Mouse (Mus musculus) embryonic facial prominence, embryonic 10.5 days (tissue): ENCODE results near the gene Txlng. TPM values are rescaled to one million over a fixed set of nuclear protein-coding genes. Genes with fewer than 3 reads are reported as not detected.
"Not testable (repeated sequence)": the region's sequence is repeated elsewhere in the genome, so short reads cannot be mapped to it uniquely, and the experiment has no call there.

ENCODE experiments used
- DNase-seq: peaks from one replicate; pipeline ENCODE4 v3.0.0-alpha.2; 2017; ENCODE audit warnings: low spot score
- H3K27ac ChIP-seq: fragments of 300-500 bp; sonication (generic); replicated peaks from 2 replicates; pipeline ENCODE4 v1.5.1; 2016; ENCODE audit warnings: mild to moderate bottlenecking
- H3K27me3 ChIP-seq: fragments of 300-500 bp; sonication (generic); replicated peaks from 2 replicates; pipeline ENCODE4 v1.6.1; 2016; ENCODE audit warnings: low read depth, mild to moderate bottlenecking; ENCODE audit not compliant: poor library complexity, severe bottlenecking
- H3K36me3 ChIP-seq: fragments of 300-500 bp; sonication (generic); replicated peaks from 2 replicates; pipeline ENCODE4 v1.6.1; 2016; ENCODE audit warnings: mild to moderate bottlenecking, moderate library complexity
- H3K4me1 ChIP-seq: fragments of 300-500 bp; sonication (generic); 2 replicates; pipeline ENCODE4 v1.6.1; 2016
- H3K4me3 ChIP-seq: fragments of 300-500 bp; sonication (generic); 2 replicates; pipeline ENCODE4 v1.5.1; 2016; ENCODE audit warnings: mild to moderate bottlenecking, moderate library complexity
- H3K9me3 ChIP-seq: fragments of 300-500 bp; sonication (generic); 2 replicates; pipeline ENCODE4 v1.6.1; 2016; ENCODE audit warnings: mild to moderate bottlenecking
- WGBS: fragments of 180-500 bp; shearing (Covaris S2); methylation state at CpG from one replicate; pipeline ENCODE4 v1.1.7; 2016; 5-methylcytosine and 5-hydroxymethylcytosine counted together
- polyA plus RNA-seq: library from polyadenylated mRNA; unstranded; fragments of >200 nt; fragmentation: Nextera tagmentation; extraction: Ambion mirVana; gene quantifications from 2 replicates; pipeline ENCODE4 v1.2.1, GENCODE M21; 2016

Gene Txlng
- polyA plus RNA-seq, 1 experiment from 2014 or later, result 17.0 TPM

DNA sequence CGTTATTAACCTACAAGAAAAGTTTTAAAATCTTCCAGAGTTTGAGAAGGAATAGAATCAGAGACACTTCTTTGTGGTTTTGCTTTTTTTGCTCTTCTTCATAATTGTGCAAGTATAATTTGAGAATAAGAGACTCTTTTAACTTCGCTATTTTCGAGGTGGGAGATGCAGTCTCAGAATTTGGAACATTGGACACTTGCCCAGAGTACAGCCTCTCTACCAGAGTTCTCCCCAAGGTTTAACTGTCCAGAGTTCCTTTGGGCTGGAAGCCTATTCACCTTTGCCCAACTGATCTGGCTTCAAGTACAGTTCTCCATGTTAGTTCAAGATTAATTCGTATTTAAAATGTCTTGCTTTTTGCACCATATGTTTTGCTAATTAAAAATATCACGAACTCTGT lies 487 bp upstream of the Txlng start:
- Histone ChIP-seq H3K9me3 (no peaks in the 10 kb centered on the region), H3K4me1 (no peaks in the 10 kb centered on the region), H3K36me3 (no peaks in the 10 kb centered on the region), H3K27me3 (peaks cover 24% of the 10 kb centered on the region), H3K4me3 (peak overlapping the region; percentile 69), H3K27ac (0 out of 2 replicates have a peak overlapping the region, but pooled peaks have one; percentile 24)
- WGBS, result 43% methylated on average over 5 of the region's 5 CpGs
- DNase-seq, result no peak

DNA sequence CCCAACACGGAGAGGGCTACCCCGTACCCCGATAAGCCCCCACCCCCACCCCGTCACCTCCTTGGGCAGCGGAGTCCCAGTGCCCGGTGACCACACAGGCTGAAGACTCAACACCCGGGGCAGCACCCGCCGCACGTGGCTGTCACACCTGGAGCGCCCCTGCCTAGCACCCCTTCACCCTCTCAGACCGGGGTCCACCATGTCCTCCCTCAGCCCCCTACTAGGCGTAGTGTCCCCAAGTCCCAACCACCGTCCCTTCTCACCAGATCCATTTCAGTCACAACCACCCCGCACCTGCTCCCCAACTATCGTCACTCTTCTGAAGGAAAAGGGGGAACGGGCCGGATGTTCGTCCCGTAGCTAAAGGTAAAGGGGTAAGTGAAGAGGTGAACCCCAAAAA lies 471 bp downstream of the Txlng start:
- WGBS, result 13% methylated on average over 20 of the region's 20 CpGs
- Histone ChIP-seq H3K4me1 (no peaks in the 10 kb centered on the region), H3K36me3 (no peaks in the 10 kb centered on the region; the same call in 1 of the 2 replicates), H3K4me3 (peak overlapping the region; percentile 69), H3K27ac (peak overlapping the region; percentile 81), H3K27me3 (peaks cover 24% of the 10 kb centered on the region), H3K9me3 (no peaks in the 10 kb centered on the region)
- DNase-seq, result no peak

DNA sequence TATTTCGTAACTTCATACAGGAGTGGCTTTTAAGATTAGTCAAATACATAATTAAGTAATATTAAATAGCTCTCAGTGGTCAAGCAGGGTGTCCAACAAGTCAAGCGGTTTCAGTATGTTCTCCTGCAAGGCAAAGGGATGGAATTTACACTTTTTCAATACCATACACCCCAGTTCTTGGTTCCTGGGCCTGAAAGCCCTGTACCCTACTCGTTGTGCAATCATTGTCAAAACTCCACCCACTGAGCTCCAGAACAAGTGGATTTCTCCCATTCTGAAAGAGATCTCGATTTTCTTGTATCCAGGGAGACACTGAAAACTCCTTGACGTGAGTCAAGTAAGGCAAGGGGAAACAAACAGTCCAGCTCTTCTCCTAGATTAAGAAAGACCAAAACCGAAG lies 1.2 kb downstream of the Txlng start:
- Histone ChIP-seq H3K9me3 (no peaks in the 10 kb centered on the region), H3K4me1 (no peaks in the 10 kb centered on the region), H3K27ac (no peak overlapping the region), H3K4me3 (peak overlapping the region; percentile 69), H3K36me3 (peaks cover under 1% of the 10 kb centered on the region; the same call in 1 of the 2 replicates), H3K27me3 (peaks cover 24% of the 10 kb centered on the region)
- DNase-seq, result no peak
- 51% methylated on average over 6 of the region's 6 CpGs for WGBS

DNA sequence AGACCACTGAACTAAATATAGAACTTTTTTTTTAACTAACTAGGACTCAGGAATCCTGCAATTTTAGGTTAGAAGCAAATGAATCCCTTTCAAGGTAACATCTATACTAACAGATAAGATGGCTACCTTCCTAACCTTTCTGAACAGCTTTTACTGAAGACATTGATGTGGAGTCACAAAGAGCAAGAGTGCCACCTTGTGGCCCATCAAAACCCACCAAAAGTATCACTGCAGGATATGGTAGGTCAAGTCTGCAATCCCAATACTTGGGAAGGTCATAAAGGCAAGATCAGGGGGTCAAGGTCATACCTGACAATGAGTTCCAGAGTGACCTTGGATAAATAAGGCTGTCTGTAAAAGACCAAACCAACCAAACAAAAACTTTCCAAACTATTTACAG lies 28.9 kb downstream of the Txlng start:
- H3K36me3 ChIP-seq, result peaks cover 25% of the 10 kb centered on the region
- DNase-seq, result peak; percentile 38

DNA sequence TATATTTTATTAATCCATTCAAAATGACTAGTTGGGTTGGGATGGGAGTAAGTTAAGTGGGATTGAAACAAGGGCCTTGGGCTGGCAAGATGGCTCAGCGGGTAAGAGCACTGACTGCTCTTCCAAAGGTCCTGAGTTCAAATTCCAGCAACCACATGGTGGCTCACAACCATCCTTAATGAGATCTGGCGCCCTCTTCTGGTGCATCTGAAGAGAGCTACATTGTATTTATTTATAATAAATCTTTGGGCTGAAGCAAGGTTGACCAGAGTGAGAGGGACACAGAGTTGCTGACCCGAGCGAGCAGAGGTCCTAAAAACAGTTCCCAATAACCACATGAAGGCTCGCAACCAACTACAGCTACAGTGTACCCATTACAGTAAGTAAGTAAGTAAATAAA lies 37.9 kb downstream of the Txlng start:
- H3K4me1 ChIP-seq, H3K4me3 ChIP-seq, DNase-seq, H3K27ac ChIP-seq, H3K9me3 ChIP-seq: not testable (repeated sequence)
- Histone ChIP-seq H3K27me3 (peaks cover 37% of the 10 kb centered on the region), H3K36me3 (peaks cover 41% of the 10 kb centered on the region)
- 85% methylated on average over 5 of the region's 5 CpGs for WGBS

More for the DNA sequence above, 28.9 kb downstream of the Txlng start:
- Histone ChIP-seq H3K4me1 (no peaks in the 10 kb centered on the region), H3K27me3 (no peaks in the 10 kb centered on the region), H3K27ac (no peak overlapping the region), H3K9me3 (no peaks in the 10 kb centered on the region), H3K4me3 (no peak overlapping the region)

DNA sequence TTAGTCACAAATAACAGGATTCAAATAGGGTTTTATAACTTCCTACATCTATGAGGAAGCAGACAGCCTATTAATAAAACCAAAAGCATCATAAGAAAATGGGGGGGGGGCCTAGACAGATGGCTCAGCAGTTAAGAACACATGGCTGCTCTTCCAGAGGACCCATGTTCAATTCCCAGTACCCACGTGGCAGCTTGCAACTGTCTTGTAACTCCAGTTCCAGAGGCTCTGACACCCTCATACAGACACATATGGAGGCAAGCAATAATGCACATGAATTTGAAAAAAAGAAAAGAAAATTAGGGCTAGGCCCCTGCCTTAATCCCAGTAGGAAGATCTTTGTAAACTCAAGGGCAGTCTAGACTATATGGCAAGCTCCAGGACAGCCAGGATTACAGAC lies 40.9 kb downstream of the Txlng start:
- H3K27me3 ChIP-seq, result peaks cover 58% of the 10 kb centered on the region
- no peak for DNase-seq
- H3K4me1 ChIP-seq, result no peaks in the 10 kb centered on the region
- WGBS, result 70% methylated on average over 1 of the region's 1 CpGs
- H3K9me3 ChIP-seq, result no peaks in the 10 kb centered on the region
- no peak overlapping the region for H3K4me3 ChIP-seq
- peaks cover 53% of the 10 kb centered on the region for H3K36me3 ChIP-seq
- no peak overlapping the region for H3K27ac ChIP-seq

DNA sequence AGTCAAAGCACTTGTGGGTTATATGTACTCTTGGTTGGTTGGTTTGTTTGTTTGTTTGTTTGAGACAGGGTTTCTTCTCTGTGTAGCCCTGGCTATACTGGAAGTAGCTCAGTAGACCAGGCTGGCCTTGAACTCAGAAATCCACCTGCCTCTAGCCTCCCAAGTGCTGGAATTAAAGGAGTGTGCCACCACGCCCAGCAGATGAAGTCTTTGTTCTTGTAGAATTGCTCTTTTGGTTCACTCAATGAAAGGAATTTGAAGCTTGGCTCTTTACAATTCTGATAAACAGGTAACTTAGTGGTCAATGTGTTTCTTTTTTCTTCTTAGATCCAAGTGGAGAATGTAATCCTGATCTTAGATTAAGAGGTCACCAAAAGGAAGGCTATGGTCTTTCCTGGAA lies 58.5 kb downstream of the Txlng start:
- 86% methylated on average over 1 of the region's 1 CpGs for WGBS
- Histone ChIP-seq H3K4me3 (no peak overlapping the region), H3K27ac (no peak overlapping the region), H3K27me3 (peaks cover 25% of the 10 kb centered on the region), H3K4me1 (no peaks in the 10 kb centered on the region), H3K9me3 (no peaks in the 10 kb centered on the region), H3K36me3 (peaks cover 90% of the 10 kb centered on the region)
- DNase-seq, result no peak

DNA sequence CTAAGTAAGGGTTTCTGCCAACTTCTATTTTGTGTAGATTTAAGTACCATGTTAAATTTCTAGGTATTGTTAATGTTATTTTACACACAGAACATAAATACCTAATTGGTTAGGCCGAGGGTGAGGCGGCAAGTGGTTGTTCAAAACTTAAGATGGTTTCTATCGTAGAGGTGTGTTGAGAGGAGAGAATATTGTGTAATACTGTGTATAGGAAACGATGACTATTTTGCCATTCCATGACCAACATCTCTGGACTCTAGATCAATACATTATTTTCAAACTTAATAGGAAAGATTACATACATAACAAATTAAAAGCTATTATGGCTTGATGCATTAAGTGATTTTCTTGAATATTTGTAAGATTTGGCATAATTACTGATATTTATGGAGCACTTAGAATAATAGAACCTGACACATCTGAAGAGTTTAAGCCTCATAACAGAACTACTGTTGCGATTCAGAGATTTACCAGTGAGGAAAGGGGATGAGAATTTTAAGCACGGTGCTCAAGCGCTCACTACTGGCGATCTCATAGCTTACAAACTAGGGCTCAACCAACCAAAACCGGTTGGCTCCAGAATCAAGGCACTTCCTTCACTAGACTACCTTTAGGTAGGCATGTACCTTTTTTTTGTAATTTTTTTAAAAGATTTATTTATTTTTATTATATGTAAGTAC lies 67.4 kb downstream of the Txlng start:
- no peak for DNase-seq
- no peak overlapping the region for H3K27ac ChIP-seq
- peak overlapping the region; percentile 75 for H3K4me3 ChIP-seq
- peaks cover 14% of the 10 kb centered on the region for H3K27me3 ChIP-seq
- 57% methylated on average over 9 of the region's 9 CpGs for WGBS
- H3K4me1 ChIP-seq, result peaks cover 9% of the 10 kb centered on the region
- peaks cover 10% of the 10 kb centered on the region; the same call in 1 of the 2 replicates for H3K9me3 ChIP-seq
- peaks cover 32% of the 10 kb centered on the region for H3K36me3 ChIP-seq

DNA sequence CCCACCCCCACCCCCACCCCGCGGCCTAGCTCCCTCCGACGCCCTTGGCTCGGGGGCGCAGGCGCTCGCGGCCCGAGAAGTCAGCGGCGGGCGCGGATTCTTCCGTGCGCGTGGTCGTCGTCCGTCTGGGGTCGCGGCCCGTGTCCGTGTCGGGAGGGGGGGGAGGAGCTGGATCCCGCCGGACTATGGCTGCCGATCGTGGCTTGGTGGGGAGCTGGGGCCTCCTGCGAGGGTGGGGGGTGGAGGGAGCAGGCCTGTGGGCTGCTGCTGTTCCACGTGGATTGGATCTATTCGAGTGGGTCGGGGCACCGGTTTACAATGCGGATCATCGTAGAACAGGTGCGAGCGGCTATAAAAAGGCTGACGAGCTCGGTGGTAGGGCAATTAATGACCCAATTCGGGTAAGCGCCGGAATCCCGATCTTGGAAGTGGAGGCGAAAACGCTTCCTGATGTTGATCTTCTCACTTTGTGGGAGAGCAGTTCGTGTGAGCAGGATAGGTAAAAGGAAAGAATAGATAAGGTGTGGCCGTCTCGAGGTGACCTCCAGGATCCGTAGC lies 68.2 kb downstream of the Txlng start:
- Histone ChIP-seq H3K27me3 (peaks cover 14% of the 10 kb centered on the region), H3K36me3 (peaks cover 24% of the 10 kb centered on the region), H3K27ac (peak overlapping the region; percentile 95), H3K4me3 (peak overlapping the region; percentile 75), H3K4me1 (peaks cover 9% of the 10 kb centered on the region), H3K9me3 (peaks cover 10% of the 10 kb centered on the region; the same call in 1 of the 2 replicates)
- 11% methylated on average over 50 of the region's 50 CpGs for WGBS
- DNase-seq, result no peak

DNA sequence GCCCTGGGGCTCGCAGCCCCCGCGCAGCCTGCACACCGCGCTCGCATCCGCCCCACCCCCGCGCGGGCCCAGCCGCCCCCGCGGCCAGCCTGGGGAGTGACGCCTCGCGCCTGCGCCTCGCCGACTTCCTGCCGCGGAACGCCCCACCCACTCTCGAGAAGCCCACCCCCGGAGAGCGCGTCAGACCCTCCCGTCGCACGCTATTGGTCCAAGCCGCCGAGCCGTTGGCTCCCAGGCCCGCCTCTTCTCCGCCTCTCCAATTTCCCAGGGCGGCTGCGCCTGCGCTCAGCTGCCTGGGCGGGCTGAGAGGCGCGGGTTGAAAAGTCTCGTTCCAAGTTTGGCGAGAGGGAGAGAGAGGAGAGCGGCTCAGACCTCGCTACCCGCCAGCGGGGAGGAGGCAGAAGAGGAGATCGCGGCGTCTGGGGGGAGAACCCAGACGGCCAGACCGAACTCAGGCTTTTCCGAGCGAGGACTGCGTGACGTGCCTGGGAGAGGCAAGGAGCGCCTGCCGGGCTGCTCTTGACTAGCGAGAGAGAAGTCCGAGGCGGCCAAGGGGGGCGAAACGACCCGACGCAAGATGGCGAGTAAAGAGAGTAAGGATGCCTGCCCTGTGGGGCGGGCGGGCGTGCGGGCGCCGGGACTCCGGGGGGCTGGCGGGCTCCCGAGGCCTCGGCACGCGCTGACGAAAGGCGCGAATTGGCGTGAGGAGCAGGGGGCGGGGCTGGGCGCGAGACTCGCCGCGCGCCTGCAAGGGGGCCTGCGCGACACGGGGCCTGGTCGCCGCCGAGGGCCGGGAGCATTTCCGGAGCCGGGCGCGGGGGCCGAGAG lies 68.9 kb downstream of the Txlng start, which contains the start of gene Rbbp7:
Gene Rbbp7, plus strand, starts transcription at position 288 of the 828 bp plus-strand sequence.
- Histone ChIP-seq H3K4me3 (peak within 1 kb of the TSS; percentile 75), H3K27ac (peak within 1 kb of the TSS; percentile 95), H3K4me1 (peaks cover 9% of the 10 kb centered on the region), H3K27me3 (peaks cover 14% of the 10 kb centered on the region), H3K36me3 (peaks cover 20% of the 10 kb centered on the region), H3K9me3 (peaks cover 10% of the 10 kb centered on the region; the same call in 1 of the 2 replicates)
- 18% methylated on average over 100 of the region's 100 CpGs for WGBS
- DNase-seq, result peak; percentile 94

DNA sequence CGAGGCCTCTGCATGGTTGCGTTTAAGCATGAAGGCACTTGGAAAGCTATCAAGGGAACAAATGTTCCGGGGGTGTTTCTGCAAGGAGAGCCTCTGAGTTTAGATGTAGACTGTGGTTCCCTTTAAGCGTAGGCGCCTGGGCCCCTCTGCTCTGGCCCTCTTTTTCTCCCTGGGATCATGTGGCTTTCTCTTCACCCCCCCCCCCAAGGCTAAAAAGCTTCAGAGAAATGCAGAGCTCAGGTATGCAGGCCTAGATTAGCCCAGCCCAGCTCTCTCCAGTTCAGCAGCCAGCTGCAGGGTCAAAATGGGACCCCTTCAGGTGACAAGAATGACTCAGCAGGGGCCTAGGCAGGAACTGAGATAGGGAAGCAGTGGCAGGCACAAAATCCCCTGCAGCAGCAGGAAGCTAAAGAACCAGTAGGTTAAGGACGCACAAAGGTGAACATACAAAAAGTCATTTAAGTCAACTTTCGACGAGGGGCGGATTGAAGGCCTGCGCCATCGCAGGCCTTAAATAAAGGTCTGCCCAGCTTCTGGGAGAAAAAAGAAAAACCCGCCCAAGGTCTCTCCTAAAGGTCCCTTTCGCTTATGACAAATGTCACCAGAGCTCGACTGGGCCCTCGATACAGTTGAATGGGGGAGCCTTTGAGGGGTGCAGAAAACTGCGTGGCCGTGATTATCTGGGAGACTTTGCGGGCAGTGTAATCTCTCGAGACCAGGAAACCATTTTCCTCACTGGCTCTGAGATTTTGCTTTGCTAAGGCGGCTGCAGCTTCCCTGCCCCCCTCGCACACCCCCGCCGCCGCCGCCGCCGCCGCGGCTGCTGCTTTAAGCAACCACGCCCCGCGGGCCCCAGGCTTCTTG lies 69.8 kb downstream of the Txlng start:
- 19% methylated on average over 32 of the region's 32 CpGs for WGBS
- Histone ChIP-seq H3K9me3 (peaks cover 10% of the 10 kb centered on the region; the same call in 1 of the 2 replicates), H3K27ac (peak overlapping the region; percentile 95), H3K4me3 (peak overlapping the region; percentile 75), H3K4me1 (peaks cover 9% of the 10 kb centered on the region), H3K27me3 (peaks cover 14% of the 10 kb centered on the region), H3K36me3 (peaks cover 16% of the 10 kb centered on the region)
- peak; percentile 57 for DNase-seq

DNA sequence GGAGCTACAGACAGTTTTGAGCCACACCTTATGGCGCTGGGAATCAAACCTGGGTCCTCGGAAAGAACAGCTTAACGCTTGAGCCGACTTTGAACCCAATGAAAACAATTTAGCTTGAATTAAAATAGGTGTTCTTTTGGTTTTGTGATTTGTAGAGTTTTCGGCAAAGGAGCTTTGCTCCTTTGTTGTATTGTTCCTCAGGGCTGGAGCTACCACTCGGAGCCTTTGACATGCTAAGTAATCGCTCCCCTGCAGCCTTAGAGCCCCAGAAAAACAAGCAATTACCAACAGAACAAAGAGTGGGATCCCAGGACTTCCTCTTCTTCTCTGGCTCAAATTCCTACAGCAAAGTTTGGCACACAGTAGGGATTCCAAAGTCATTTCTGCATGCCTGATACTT lies 73.2 kb downstream of the Txlng start:
- 39% methylated on average over 7 of the region's 7 CpGs for WGBS
- peaks cover 9% of the 10 kb centered on the region for H3K4me1 ChIP-seq
- peaks cover 29% of the 10 kb centered on the region for H3K27me3 ChIP-seq
- peaks cover 10% of the 10 kb centered on the region; the same call in 1 of the 2 replicates for H3K9me3 ChIP-seq
- H3K36me3 ChIP-seq, result no peaks in the 10 kb centered on the region
- no peak overlapping the region for H3K4me3 ChIP-seq
- DNase-seq, result no peak
- no peak overlapping the region for H3K27ac ChIP-seq
